Mouse (Mus musculus) stomach, embryonic 14.5 days (tissue): ENCODE results near the gene Pmepa1. TPM values are rescaled to one million over a fixed set of nuclear protein-coding genes. Genes with fewer than 3 reads are reported as not detected.

ENCODE experiments used
- ATAC-seq: fragments of 200-750 bp; cut with Nextera tagmentation; 2 replicates; pipeline ENCODE4 v1.8.0; 2017; ENCODE audit warnings: low read depth, moderate TSS enrichment; ENCODE audit not compliant: insufficient number of reproducible peaks, insufficient read depth, low FRiP score
- H3K27ac ChIP-seq: fragments of 300-500 bp; sonication (generic); 2 replicates; pipeline ENCODE4 v1.5.1; 2014; ENCODE audit warnings: mild to moderate bottlenecking, low read length, moderate library complexity, mixed read lengths
- H3K27me3 ChIP-seq: fragments of 300-500 bp; sonication (generic); 2 replicates; pipeline ENCODE4 v1.6.1; 2014; ENCODE audit warnings: low read length, control low read depth, mixed read lengths; ENCODE audit not compliant: control insufficient read depth, insufficient read depth
- H3K36me3 ChIP-seq: fragments of 300-500 bp; sonication (generic); 2 replicates; pipeline ENCODE4 v1.6.1; 2014; ENCODE audit warnings: mild to moderate bottlenecking, control low read depth, low read length, moderate library complexity, mixed read lengths; ENCODE audit not compliant: control insufficient read depth, insufficient read depth
- H3K4me1 ChIP-seq: fragments of 300-500 bp; sonication (generic); 2 replicates; pipeline ENCODE4 v1.6.1; 2014; ENCODE audit warnings: low read length, control low read depth, mixed read lengths; ENCODE audit not compliant: control insufficient read depth, insufficient read depth
- H3K4me2 ChIP-seq: fragments of 300-500 bp; sonication (generic); replicated peaks from 2 replicates; pipeline ENCODE4 v1.6.1; 2014; ENCODE audit warnings: low read depth, low read length, control low read depth
- H3K4me3 ChIP-seq: fragments of 300-500 bp; sonication (generic); 2 replicates; pipeline ENCODE4 v1.5.1; 2014; ENCODE audit warnings: low read depth, low read length, control low read depth
- H3K9ac ChIP-seq: fragments of 300-500 bp; sonication (generic); replicated peaks from 2 replicates; pipeline ENCODE4 v1.6.1; 2014; ENCODE audit warnings: low read depth, mild to moderate bottlenecking, control low read depth, low read length, moderate library complexity, mixed read lengths
- H3K9me3 ChIP-seq: fragments of 300-500 bp; sonication (generic); 2 replicates; pipeline ENCODE4 v1.6.1; 2016; ENCODE audit warnings: low read depth, low read length, control low read depth; ENCODE audit not compliant: control insufficient read depth
- WGBS: fragments of 180-500 bp; shearing (Covaris S2); extraction: QIAGEN DNeasy Blood & Tissue Kit; methylation state at CpG from one replicate; pipeline ENCODE4 v1.1.7; 2014; 5-methylcytosine and 5-hydroxymethylcytosine counted together
- polyA plus RNA-seq: library from polyadenylated mRNA; unstranded; fragments of >200 nt; fragmentation: Nextera tagmentation; extraction: Ambion mirVana; gene quantifications from 2 replicates; pipeline ENCODE4 v1.2.1, GENCODE M21; 2014

Pmepa1 gene
- polyA plus RNA-seq, 1 experiment from 2014 or later, result 13.3 TPM

DNA sequence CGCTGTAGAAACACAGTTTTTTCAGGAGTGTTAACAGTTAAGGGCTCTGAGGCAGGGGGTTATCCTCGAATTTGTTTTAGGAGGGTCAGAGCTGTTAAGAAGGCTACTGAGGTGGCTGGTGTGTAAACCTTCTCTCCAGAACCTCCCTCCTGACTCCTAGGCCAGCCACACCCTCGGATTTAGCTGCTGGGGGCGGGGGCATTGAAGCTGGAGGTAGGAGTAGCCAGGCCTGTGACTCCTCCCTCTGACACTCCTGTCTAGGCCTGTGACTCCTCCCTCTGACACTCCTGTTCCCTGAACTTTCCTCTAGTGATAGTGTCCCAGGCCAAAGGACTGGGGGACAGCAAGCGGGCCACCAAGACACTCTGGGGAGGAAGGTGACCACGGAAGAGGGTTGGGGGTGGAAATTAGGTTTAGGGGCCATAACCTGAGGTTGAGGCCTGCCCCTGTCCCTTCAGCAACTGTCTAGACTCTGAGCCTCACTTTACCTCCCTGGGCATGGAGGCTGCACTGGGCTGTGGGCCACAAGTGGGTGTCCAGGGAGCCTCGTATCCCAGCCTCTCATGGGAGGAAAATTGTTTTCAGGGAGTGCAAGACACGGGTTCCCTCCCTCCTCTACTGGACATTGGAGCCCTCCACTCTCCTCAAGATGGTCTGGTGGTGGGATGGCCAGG is 89.0 kb downstream of the Pmepa1 start:
- Histone ChIP-seq H3K27ac (no peak overlapping the region), H3K9me3 (no peaks in the 10 kb centered on the region), H3K4me3 (no peak overlapping the region), H3K9ac (no peak overlapping the region), H3K4me1 (peaks cover 6% of the 10 kb centered on the region), H3K4me2 (no peak overlapping the region), H3K36me3 (no peaks in the 10 kb centered on the region), H3K27me3 (no peaks in the 10 kb centered on the region)
- ATAC-seq, result peak; percentile 76
- WGBS, result 45% methylated on average over 8 of the region's 8 CpGs

DNA sequence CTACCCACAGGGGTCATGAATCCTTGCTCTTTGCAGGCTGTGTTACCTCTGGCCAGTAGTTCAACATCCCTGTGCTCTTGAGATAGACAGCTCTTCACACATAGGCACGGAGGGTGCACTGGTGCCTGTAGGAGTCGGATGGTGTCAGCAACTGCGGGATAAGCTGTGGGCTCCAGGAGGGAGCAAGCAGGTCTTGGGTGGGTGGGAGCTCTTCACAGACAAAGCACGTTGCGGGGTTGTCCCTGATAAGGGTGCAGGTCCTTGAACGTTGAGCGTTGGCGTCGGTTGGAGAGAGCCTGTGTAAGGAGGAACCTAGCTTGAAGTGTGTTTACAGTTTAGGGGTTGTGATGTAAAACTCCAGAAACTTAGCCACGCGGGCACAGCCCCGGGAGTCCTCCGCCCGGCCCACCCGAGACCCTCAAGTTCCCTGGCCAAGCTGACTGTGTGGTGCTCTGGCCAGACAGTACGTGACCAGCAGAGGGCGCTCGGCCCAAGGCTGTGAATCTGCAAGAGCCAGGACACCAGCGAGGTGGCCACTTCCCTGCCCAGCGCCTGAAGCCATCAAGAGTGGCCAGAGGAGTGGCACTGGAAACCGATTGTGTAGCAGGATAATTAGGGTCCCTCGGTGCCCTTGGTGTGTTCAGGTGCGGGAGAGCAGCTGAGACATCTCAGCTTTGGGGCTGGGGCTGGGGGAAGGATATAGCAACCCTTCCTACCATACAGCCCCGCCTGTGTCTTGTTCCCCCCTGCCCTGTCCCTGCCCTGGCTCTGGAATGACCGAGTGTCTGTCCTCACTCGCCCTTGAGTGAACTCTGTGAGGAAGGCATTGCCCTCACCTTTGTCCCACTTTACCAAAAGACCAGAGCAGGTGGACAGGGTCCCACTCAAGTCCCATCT is 90.0 kb downstream of the Pmepa1 start:
- ATAC-seq, result peak; percentile 43
- Histone ChIP-seq H3K9me3 (no peaks in the 10 kb centered on the region), H3K27me3 (no peaks in the 10 kb centered on the region), H3K9ac (no peak overlapping the region), H3K27ac (no peak overlapping the region), H3K4me1 (peaks cover 6% of the 10 kb centered on the region), H3K4me2 (no peak overlapping the region), H3K36me3 (no peaks in the 10 kb centered on the region), H3K4me3 (no peak overlapping the region)
- 28% methylated on average over 26 of the region's 26 CpGs for WGBS

DNA sequence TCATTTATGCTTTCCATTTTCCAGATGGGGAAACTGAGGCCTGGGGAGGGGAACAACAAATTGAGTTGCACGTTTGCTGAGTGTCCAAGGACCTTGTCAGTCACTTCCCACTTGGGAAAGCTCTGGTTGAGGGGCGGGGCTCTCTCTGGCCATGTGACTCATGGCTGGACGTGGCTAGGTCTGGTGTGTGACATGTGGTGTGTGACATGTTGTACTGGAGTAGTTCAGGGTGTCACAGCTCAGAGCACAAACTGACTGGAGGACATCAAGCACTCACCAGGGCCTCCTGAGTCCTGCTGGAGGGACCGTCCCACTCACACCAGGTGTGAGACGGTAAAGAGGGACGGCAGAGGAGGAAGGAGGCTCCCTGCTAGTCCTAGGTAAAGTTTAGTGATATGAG is 91.1 kb downstream of the Pmepa1 start:
- ATAC-seq, result no peak

DNA sequence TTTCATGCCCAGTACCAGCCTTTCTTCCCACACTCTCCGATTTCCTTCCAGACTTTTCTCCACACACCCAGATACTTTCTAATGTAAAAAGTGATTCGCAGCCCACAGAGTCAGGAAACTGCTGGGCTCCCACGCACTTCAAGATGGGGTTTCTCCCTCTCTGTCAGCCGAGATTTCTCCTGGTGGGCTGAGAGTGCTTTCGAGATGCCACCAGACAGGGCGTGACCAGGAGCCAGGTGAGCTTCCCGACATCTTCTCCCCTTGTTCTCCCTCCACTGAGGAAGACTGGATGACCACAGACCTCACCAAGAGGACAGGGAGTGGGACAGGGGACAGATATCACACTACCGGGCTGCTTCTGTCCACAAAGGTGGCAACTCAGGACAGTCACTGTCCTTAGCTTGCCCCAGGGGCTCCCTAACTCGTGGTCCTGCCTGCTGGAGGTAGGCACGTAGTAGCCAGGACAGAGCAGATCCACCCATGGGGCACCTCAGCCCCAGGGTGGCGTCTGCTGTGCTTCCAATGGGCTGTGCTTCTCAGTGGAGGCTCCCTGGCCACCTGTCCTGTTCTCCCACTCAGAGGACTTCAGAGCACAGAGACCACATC is 91.8 kb downstream of the Pmepa1 start:
- Histone ChIP-seq H3K27ac (no peak overlapping the region), H3K4me1 (peaks cover 6% of the 10 kb centered on the region), H3K9me3 (no peaks in the 10 kb centered on the region), H3K36me3 (no peaks in the 10 kb centered on the region), H3K4me3 (no peak overlapping the region), H3K9ac (no peak overlapping the region), H3K27me3 (no peaks in the 10 kb centered on the region), H3K4me2 (no peak overlapping the region)
- ATAC-seq, result no peak
- whole genome bisulfite sequencing, result 60% methylated on average over 11 of the region's 11 CpGs

More for the DNA sequence above, 91.1 kb downstream of the Pmepa1 start:
- Histone ChIP-seq H3K27ac (no peak overlapping the region), H3K27me3 (no peaks in the 10 kb centered on the region), H3K9me3 (no peaks in the 10 kb centered on the region), H3K36me3 (no peaks in the 10 kb centered on the region), H3K4me3 (no peak overlapping the region), H3K4me1 (peaks cover 6% of the 10 kb centered on the region), H3K9ac (no peak overlapping the region), H3K4me2 (no peak overlapping the region)
- WGBS, result 69% methylated on average over 6 of the region's 6 CpGs

DNA sequence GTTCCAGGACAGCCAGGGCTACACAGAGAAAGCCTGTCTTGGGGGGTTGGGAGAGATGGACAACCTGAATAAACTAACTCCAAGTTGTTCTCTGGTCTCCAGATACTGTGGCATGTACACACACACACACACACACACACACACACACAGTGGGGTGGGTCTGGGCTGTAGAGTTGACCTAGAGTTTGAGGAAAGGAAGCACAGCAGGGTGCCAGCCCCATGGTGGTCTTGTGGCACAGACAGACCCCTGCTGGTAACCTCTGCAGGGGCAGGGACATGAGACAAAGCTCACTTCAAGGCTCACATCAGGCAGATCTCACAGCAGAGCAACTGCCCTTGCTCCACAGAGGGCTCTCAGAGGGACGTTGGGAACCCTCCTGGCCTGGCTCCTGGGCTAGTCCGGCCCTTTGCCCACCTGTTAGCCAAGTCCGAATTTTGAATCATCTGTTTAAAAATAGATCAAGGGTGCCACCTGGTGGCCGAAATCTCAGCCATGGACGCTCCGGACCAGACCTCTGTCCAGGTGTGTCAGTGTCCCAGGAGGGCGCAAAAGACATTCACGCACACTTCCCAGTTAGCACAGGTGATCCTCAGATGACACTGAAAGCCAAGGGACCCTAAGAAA is 92.4 kb downstream of the Pmepa1 start:
- Histone ChIP-seq H3K9me3 (no peaks in the 10 kb centered on the region), H3K4me3 (no peak overlapping the region), H3K27ac (no peak overlapping the region), H3K4me2 (no peak overlapping the region), H3K9ac (no peak overlapping the region), H3K4me1 (peaks cover 6% of the 10 kb centered on the region), H3K27me3 (no peaks in the 10 kb centered on the region), H3K36me3 (no peaks in the 10 kb centered on the region)
- ATAC-seq, result no peak
- WGBS, result 6% methylated on average over 8 of the region's 8 CpGs

DNA sequence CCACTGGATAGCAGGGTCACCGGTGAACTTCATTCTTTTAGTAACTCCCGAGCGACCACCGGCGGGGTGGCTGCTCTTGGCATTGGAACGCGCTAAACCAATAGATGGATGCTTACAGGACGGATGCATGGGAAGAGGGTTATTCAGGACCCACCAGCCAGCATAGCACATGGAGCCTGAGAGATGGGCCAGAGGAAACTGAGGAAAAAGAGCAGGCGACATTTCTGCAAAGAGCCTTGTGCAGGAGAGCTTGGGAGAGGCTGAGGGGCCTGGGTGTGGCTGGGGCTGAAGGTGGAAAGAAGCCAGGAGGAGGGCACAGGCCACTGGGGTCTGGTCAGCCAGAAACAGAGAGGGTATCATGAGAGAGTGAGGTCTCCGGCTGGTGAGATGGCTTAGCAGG is 93.0 kb downstream of the Pmepa1 start:
- no peak overlapping the region for H3K27ac ChIP-seq
- no peaks in the 10 kb centered on the region for H3K27me3 ChIP-seq
- no peak overlapping the region for H3K4me3 ChIP-seq
- H3K9ac ChIP-seq, result no peak overlapping the region
- no peaks in the 10 kb centered on the region for H3K9me3 ChIP-seq
- no peak overlapping the region for H3K4me2 ChIP-seq
- H3K36me3 ChIP-seq, result no peaks in the 10 kb centered on the region
- no peak for ATAC-seq
- peaks cover 6% of the 10 kb centered on the region for H3K4me1 ChIP-seq
- WGBS, result 90% methylated on average over 10 of the region's 10 CpGs

DNA sequence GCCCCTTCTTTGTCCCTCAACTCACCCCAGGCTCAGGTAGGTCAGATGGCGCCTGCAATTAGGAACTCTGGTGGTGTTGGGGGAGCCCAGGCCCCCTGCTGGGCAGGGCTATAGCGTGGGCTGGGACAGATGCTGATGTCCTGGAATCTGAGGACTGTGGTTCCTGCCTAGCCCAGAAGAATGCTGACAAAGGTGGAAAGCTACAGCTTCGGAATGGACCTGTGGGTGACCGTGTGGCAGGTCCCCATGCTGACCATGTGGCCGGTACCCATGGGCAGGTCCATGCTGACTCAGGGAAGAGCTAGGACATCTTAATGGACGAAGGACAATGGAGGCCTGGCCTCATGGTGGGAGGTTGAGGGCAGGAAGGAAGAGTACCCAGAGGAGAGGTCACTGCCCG is 93.5 kb downstream of the Pmepa1 start:
- no peaks in the 10 kb centered on the region for H3K36me3 ChIP-seq
- no peak overlapping the region for H3K27ac ChIP-seq
- no peaks in the 10 kb centered on the region for H3K27me3 ChIP-seq
- H3K4me3 ChIP-seq, result no peak overlapping the region
- H3K9me3 ChIP-seq, result no peaks in the 10 kb centered on the region
- WGBS, result 90% methylated on average over 7 of the region's 7 CpGs
- H3K4me2 ChIP-seq, result no peak overlapping the region
- no peak overlapping the region for H3K9ac ChIP-seq
- H3K4me1 ChIP-seq, result peaks cover 6% of the 10 kb centered on the region
- ATAC-seq, result no peak

DNA sequence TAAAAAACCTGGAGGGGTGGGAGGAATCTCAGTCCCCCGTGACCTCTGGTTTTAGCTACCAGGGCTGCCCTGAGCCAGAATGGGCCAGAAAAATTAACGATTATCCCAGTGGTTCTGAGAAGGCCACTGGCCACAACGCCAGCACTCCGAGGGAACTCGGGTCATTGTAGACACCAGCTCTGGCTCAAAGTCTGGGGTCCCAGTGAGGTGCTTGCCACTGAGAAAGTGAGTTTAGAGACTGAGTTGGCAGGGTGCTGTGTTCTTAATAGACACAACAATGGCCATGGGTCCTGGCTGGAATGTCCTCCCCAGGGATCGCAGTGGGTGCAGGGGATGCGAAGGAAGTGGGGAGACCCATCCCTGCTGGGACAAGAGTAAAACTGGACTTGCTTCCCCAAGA is 94.4 kb downstream of the Pmepa1 start:
- Histone ChIP-seq H3K4me2 (no peak overlapping the region), H3K27ac (no peak overlapping the region), H3K27me3 (no peaks in the 10 kb centered on the region), H3K4me1 (peaks cover 8% of the 10 kb centered on the region), H3K9me3 (no peaks in the 10 kb centered on the region), H3K36me3 (no peaks in the 10 kb centered on the region), H3K9ac (no peak overlapping the region), H3K4me3 (no peak overlapping the region)
- 89% methylated on average over 7 of the region's 7 CpGs for WGBS
- ATAC-seq, result no peak
